Mouse (Mus musculus) mouse embryonic stem cell (cell line): ENCODE measurements around the gene Rad9a.

Source experiments
- in situ Hi-C, 2 experiments: fragments of 300-500 bp; cut with MboI; formaldehyde crosslinking; loops; 1 replicate in 1 of 2; 3 replicates in 1 of 2; pipeline ENCODE4 v1.14.3; 2019 to 2020; ENCODE audit warnings: low sequenced_read_pairs in 2 of 2, low pct_unique_long_range_greater_than_20kb in 1 of 2, mixed read lengths in 1 of 2; ENCODE audit not compliant: unreplicated experiment in 1 of 2

The Rad9a gene

DNA sequence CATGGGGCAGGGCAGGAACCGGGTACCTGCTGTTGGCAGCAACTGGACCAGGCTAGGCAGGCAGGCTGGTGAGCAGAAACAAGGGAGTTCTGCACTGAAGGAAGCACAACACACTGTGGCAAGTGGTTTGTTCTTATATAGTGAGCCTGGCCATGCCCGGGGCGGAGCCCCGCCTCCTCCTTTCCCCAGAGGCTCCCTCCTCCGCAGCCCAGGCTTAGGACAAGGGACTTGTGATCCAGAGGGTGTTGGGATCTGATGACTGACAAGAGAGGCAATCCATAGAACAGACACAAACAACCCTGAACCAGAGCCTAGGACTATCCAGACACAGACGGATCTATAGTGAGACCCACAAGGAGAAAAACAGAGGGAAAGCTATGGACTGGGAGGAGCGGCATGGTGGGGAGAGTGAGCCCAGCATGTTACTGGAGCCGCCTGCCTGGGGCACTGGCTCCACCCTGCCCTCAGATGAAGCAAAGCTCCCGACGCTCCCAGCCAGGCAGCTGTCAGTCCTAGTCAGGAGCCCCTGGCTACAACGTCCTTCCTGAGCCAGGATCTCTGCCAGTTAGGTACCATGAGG, 26.0 kb downstream of the Rad9a start, which contains the start of gene Carns1:
TSS of gene Carns1 (minus strand) at position 112 of the 580 bp plus-strand sequence.
- in situ Hi-C loops, result no loop called here

GRCm38 (mm10) chr19:4172925-4173324, 28.5 kb downstream of the Rad9a start:
- in situ Hi-C loops, result no loop called here

GRCm38 (mm10) chr19:4171393-4172290, 29.8 kb downstream of the Rad9a start:
- in situ Hi-C loops, result no loop called here

GRCm38 (mm10) chr19:4170723-4171392, 30.6 kb downstream of the Rad9a start:
- in situ Hi-C loops, result no loop called here

- in situ Hi-C loops, result no loop called here
These were observed 31.7 kb downstream of the Rad9a start for GRCm38 (mm10) chr19:4169810-4170209.

DNA sequence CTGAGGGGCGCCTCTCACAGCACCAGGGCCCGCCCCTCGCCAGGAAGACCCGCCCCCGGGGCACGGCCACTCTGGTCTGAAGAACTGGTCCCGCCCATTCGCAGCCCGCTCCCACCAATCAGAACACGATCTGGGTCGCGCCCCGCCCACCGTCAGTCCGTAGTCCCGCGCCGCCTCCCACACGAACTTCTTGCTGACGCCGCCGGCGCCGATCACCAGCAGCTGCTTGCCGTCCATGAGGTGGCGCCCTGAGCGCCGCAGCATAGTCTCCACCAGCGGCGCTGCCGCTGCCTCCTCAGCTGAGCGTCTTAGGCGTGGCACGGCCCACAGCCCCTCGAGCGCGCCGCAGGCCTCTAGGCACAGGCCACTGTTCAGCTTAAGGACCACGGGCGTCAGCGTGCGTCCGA, 32.1 kb downstream of the Rad9a start:
- in situ Hi-C loops, result no loop called here

- in situ Hi-C loops, result no loop called here
These were observed 34.6 kb downstream of the Rad9a start for GRCm38 (mm10) chr19:4166678-4167476.

GRCm38 (mm10) chr19:4164721-4165120, 36.7 kb downstream of the Rad9a start:
- in situ Hi-C loops, result no loop called here

DNA sequence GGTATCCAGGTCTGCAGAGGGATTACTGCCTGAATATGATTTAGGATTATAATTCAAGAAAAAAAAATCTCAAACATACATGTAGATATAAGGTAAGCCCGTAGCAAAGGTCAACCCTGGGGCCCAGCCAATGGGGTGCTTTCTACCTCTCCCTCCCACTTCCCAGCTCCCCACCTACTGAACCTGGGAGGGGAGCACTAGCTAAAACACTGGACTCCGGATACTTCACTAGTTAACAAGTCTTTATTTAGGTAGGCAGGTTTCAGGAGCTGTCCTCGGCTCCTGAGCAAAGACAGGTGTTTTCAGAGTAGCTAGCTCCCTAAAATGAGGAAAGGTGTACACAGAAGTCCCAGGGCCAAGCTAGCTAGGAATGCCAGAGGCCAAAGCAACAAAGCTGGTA, 37.4 kb downstream of the Rad9a start:
- in situ Hi-C loops, result no loop called here

GRCm38 (mm10) chr19:4163543-4163887, 37.9 kb downstream of the Rad9a start:
- in situ Hi-C loops, result no loop called here

- in situ Hi-C loops, result no loop called here
These were observed 38.6 kb downstream of the Rad9a start, which contains the start of gene Rps6kb2 for GRCm38 (mm10) chr19:4162646-4163542. Rps6kb2 (minus strand) TSS chr19:4163354.

DNA sequence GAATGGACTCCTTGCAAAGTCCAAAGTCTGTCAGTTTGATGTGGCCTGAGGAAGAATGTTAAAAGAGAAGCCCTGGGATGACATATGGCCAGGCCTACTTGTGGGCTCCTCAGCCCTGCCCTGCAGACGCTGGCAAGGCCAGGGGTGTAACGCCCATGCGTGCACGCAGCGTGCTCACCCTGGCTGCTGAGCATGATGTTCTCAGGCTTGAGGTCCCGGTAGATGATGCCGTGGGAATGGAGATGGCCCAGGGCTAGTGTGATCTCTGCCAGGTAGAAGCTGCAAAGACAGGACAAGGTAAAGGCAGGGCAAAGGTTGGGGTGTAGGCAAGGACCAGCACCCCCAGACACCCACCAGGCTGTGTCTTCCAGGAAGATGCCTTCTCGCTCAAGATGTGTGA, 42.4 kb downstream of the Rad9a start:
- in situ Hi-C loops, result no loop called here

DNA sequence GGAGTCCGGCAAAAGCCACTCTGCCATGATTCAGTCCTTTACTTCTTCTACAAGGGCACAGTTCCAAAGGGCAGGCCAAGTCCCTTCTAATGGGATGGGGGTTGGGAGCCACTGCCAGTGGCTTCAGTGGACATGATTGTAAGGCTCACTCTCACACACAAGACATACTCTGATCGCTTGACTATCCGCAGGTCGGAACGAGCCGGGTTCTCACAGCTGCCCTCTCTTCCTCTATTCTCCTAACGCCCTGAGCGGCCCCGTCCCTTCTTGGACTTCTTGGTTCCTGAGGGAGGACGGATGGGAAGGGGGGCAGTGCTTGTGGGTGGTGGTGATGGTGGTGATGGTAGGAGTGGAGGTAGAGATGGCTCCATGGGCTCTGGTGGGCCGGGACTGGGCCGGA, 44.7 kb downstream of the Rad9a start:
- in situ Hi-C loops, result no loop called here

DNA sequence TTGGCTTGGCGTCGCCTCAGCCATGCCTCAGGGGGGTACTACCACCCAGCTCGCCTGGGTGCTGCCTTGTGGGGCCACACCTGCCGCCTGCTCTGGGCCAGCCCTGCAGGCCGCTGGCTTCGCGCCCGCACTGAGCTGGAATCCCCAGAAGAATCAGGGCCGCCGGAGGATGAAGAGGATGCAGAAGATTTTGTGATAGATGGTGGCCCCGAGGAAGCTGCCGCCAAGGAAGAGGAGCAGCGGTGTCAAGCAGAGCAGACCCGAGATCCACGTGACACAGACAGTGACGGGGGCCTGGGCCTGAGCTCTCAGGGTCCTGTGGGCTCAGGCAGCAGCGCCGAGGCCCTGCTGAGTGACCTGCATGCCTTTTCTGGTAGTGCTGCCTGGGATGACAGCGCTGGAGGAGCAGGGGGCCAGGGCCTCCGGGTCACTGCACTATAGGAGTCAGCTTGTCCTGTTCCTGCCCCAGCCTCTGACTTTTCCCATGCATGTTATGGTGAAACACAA, 45.3 kb downstream of the Rad9a start:
- in situ Hi-C loops, result no loop called here

- in situ Hi-C loops, result no loop called here
These were observed 46.0 kb downstream of the Rad9a start for GRCm38 (mm10) chr19:4155223-4156072.

GRCm38 (mm10) chr19:4154437-4155222, 46.8 kb downstream of the Rad9a start:
- in situ Hi-C loops, result no loop called here
